ENCODE assay signal across 13 mouse cellular contexts in genomic region chr11:108928096-108928495, GRCm38 (mm10). TPM values are rescaled to one million over a fixed set of nuclear protein-coding genes. Genes with fewer than 3 reads are reported as not detected.
DNase-seq lines count a peak whose midpoint lies in the region; ATAC-seq and TF ChIP-seq lines count a peak whose summit lies in the region.
"Had no signal": no experiment of that assay in that cellular context is flagged by ENCODE, and none has a peak within 500 bp of the region (broad histone marks: within the 10 kb centered on the region; RNA-seq: fewer than 3 reads in every experiment).

No protein-coding gene starts in this region.

- H3K9ac ChIP-seq in lung, embryonic 16.5 days (ENCODE audit: low read length), result no peak overlapping the region; the same call in 1 of the 2 replicates
- no peak overlapping the region; the same call in 1 of the 2 replicates for H3K9ac ChIP-seq in forebrain, embryonic 14.5 days (ENCODE audit: low read length)
- 0 out of 2 replicates have a peak overlapping the region, but pooled peaks have one; percentile 66 for H3K9ac ChIP-seq in limb, embryonic 13.5 days
- H3K9ac ChIP-seq in neural tube, embryonic 14.5 days (replicated peaks; ENCODE audit: low read depth, low read length), result peak overlapping the region; percentile 32; the same call in 1 of the 2 replicates
- no peak overlapping the region for H3K9ac ChIP-seq in heart, adult 2 months (ENCODE audit: low read depth, low read length)

- H3K4me1 ChIP-seq in lung, embryonic 16.5 days (replicated peaks; ENCODE audit: control insufficient read depth, insufficient read depth, low read length), result peaks cover 70% of the 10 kb centered on the region
- H3K4me1 ChIP-seq in lung, adult 2 months (ENCODE audit: control insufficient read depth, insufficient read depth, low read length), result peaks cover 24% of the 10 kb centered on the region
- H3K4me1 ChIP-seq in forebrain, embryonic 14.5 days (ENCODE audit: control insufficient read depth, insufficient read depth, low read length), result peaks cover 66% of the 10 kb centered on the region
- peaks cover 91% of the 10 kb centered on the region for H3K4me1 ChIP-seq in limb, embryonic 13.5 days
- H3K4me1 ChIP-seq in neural tube, embryonic 14.5 days (ENCODE audit: control insufficient read depth, insufficient read depth, low read length), result peaks cover 75% of the 10 kb centered on the region
- H3K4me1 ChIP-seq in heart, adult 2 months (ENCODE audit: control insufficient read depth, insufficient read depth, low read length), result peaks cover 2% of the 10 kb centered on the region; the same call in 1 of the 2 replicates

- WGBS in lung, embryonic 16.5 days, result 41% methylated on average over 8 of the region's 8 CpGs
- WGBS in lung, adult 2 months, result 56% methylated on average over 8 of the region's 8 CpGs
- 19% methylated on average over 8 of the region's 8 CpGs for WGBS in forebrain, embryonic 14.5 days
- WGBS in limb, embryonic 13.5 days, result 30% methylated on average over 8 of the region's 8 CpGs
- WGBS in neural tube, embryonic 14.5 days, result 21% methylated on average over 8 of the region's 8 CpGs
- 55% methylated on average over 8 of the region's 8 CpGs for WGBS in heart, adult 2 months

- H3K27ac ChIP-seq in lung, embryonic 16.5 days (ENCODE audit: low read length), result no peak overlapping the region
- no peak overlapping the region for H3K27ac ChIP-seq in forebrain, embryonic 14.5 days (ENCODE audit: low read depth, low read length)
- H3K27ac ChIP-seq in limb, embryonic 13.5 days, result 0 out of 2 replicates have a peak overlapping the region, but pooled peaks have one; percentile 52
- no peak overlapping the region for H3K27ac ChIP-seq in neural tube, embryonic 14.5 days (ENCODE audit: low read depth, low read length)
- no peak overlapping the region for H3K27ac ChIP-seq in heart, adult 2 months

- no peak overlapping the region for H3K4me3 ChIP-seq in lung, embryonic 16.5 days (ENCODE audit: low read length)
- H3K4me3 ChIP-seq in lung, adult 2 months (replicated peaks; ENCODE audit: extremely low read depth, low read depth, low read length), result no peak overlapping the region
- 0 out of 2 replicates have a peak overlapping the region, but pooled peaks have one; percentile 5 for H3K4me3 ChIP-seq in forebrain, embryonic 14.5 days (ENCODE audit: low read depth, low read length)
- peak overlapping the region; percentile 85 for H3K4me3 ChIP-seq in limb, embryonic 13.5 days
- H3K4me3 ChIP-seq in neural tube, embryonic 14.5 days (ENCODE audit: low read depth, low read length), result no peak overlapping the region
- H3K4me3 ChIP-seq in heart, adult 2 months, result no peak overlapping the region

- no peaks in the 10 kb centered on the region for H3K9me3 ChIP-seq in lung, embryonic 16.5 days (ENCODE audit: control insufficient read depth, low read length)
- no peaks in the 10 kb centered on the region for H3K9me3 ChIP-seq in forebrain, embryonic 14.5 days (replicated peaks; ENCODE audit: control insufficient read depth, low read length)
- no peaks in the 10 kb centered on the region for H3K9me3 ChIP-seq in limb, embryonic 13.5 days
- no peaks in the 10 kb centered on the region for H3K9me3 ChIP-seq in neural tube, embryonic 14.5 days (ENCODE audit: control insufficient read depth, low read length)

- H3K36me3 ChIP-seq in lung, embryonic 16.5 days (ENCODE audit: control insufficient read depth, insufficient read depth, low read length), result peaks cover 21% of the 10 kb centered on the region
- H3K36me3 ChIP-seq in forebrain, embryonic 14.5 days (ENCODE audit: control insufficient read depth, insufficient read depth, low read length), result peaks cover 21% of the 10 kb centered on the region
- peaks cover 51% of the 10 kb centered on the region for H3K36me3 ChIP-seq in limb, embryonic 13.5 days
- peaks cover 4% of the 10 kb centered on the region; the same call in 1 of the 2 replicates for H3K36me3 ChIP-seq in neural tube, embryonic 14.5 days (ENCODE audit: control insufficient read depth, insufficient read depth, low read length)
- no peaks in the 10 kb centered on the region for H3K36me3 ChIP-seq in heart, adult 2 months (ENCODE audit: control insufficient read depth, insufficient read depth, low read length)

- no peaks in the 10 kb centered on the region for H3K27me3 ChIP-seq in lung, embryonic 16.5 days (ENCODE audit: control insufficient read depth, insufficient read depth, low read depth, low read length)
- H3K27me3 ChIP-seq in forebrain, embryonic 14.5 days (replicated peaks; ENCODE audit: control insufficient read depth, insufficient read depth, low read length), result no peaks in the 10 kb centered on the region
- no peaks in the 10 kb centered on the region for H3K27me3 ChIP-seq in limb, embryonic 13.5 days
- no peaks in the 10 kb centered on the region for H3K27me3 ChIP-seq in neural tube, embryonic 14.5 days (ENCODE audit: control insufficient read depth, insufficient read depth, low read length)
- H3K27me3 ChIP-seq in heart, adult 2 months (ENCODE audit: control insufficient read depth, insufficient read depth, low read length), result no peaks in the 10 kb centered on the region

- H3K4me2 ChIP-seq in lung, embryonic 16.5 days (ENCODE audit: low read depth, low read length), result peak overlapping the region; percentile 16; the same call in 1 of the 2 replicates
- H3K4me2 ChIP-seq in forebrain, embryonic 14.5 days (ENCODE audit: low read length), result peak overlapping the region; percentile 89
- peak overlapping the region; percentile 88 for H3K4me2 ChIP-seq in limb, embryonic 13.5 days (replicated peaks)
- peak overlapping the region; percentile 44; the same call in 1 of the 2 replicates for H3K4me2 ChIP-seq in neural tube, embryonic 14.5 days (ENCODE audit: low read depth, low read length)

- intact Hi-C loops in heart, adult 2 months (cut with DNase I), result loop anchor here (5.0 kb wide), 1 partner anchor 249 kb away; no protein-coding TSS in a partner anchor

- no peak for DNase-seq in lung, adult 2 months
- DNase-seq in forebrain, embryonic 14.5 days (ENCODE audit: low spot score), result no peak
- no peak for DNase-seq in adrenal gland, adult 2 months
- DNase-seq in heart, adult 2 months, result no peak
- DNase-seq: adrenal gland, postnatal 25 days; cerebellum, adult 8-10 months; heart, postnatal 4 days; lung, adult 18-20 months; thymus, postnatal 25 days had no signal

- TF ChIP-seq POLR2A in lung, adult 2 months (IDR thresholded peaks at IDR 0.05; ENCODE audit: borderline replicate concordance, extremely low read depth, low read depth, low read length), result no peak
- TF ChIP-seq POLR2A in heart, adult 2 months (IDR thresholded peaks at IDR 0.05; ENCODE audit: insufficient read depth, low read depth, low read length), result no peak

- TF ChIP-seq EP300 in heart, adult 2 months (IDR thresholded peaks at IDR 0.05; ENCODE audit: insufficient read depth, low read depth, low read length), result no peak

- no peaks in the 10 kb centered on the region for H3K79me2 ChIP-seq in heart, adult 2 months (replicated peaks; ENCODE audit: control insufficient read depth, insufficient read depth, low read length)

- no peak for ATAC-seq in lung, embryonic 16.5 days (ENCODE audit: low read depth)
- no peak for ATAC-seq in forebrain, embryonic 14.5 days
- no peak for ATAC-seq in limb, embryonic 13.5 days (ENCODE audit: low FRiP score, low read depth)
- no peak for ATAC-seq in neural tube, embryonic 14.5 days (ENCODE audit: low read depth)
- ATAC-seq in cerebellum, adult (ENCODE audit: insufficient number of reproducible peaks, low FRiP score, low TSS enrichment), result no peak

- TF ChIP-seq CTCF in lung, adult 2 months (IDR thresholded peaks at IDR 0.05; ENCODE audit: insufficient read depth, low read length), result no peak
- TF ChIP-seq CTCF in heart, adult 2 months (IDR thresholded peaks at IDR 0.05), result no peak

RNA-seq across cellular contexts. Expression of gene Axin2, which starts 7.9 kb away (rescaled TPM):
- polyA plus RNA-seq in lung, embryonic 16.5 days (2015; fragmentation: Nextera tagmentation; extraction: Ambion mirVana), result 7.8 and 8.5 TPM in 2 replicates
- 14.4 and 17.9 TPM in 2 replicates for polyA plus RNA-seq in lung, adult 2 months (2012; rRNA removed)
- 7.8 and 9.4 TPM in 2 replicates for polyA plus RNA-seq in forebrain, embryonic 14.5 days (2014; fragmentation: Nextera tagmentation; extraction: Ambion mirVana)
- 18.1 and 19.7 TPM in 2 replicates for polyA plus RNA-seq in limb, embryonic 13.5 days (2015; fragmentation: Nextera tagmentation; extraction: Ambion mirVana)
- polyA plus RNA-seq in neural tube, embryonic 14.5 days (2014; fragmentation: Nextera tagmentation; extraction: Ambion mirVana), result 6.6 and 9.1 TPM in 2 replicates
- 10 to 100 TPM; 28.6 to 47.1 TPM for total RNA-seq in adrenal gland, adult 2 months (2021)
- polyA plus RNA-seq in adrenal gland, adult 2 months (2012; rRNA removed), result 25.7 and 31.4 TPM in 2 replicates
- total RNA-seq in heart, adult 2 months (2021), result 1 to 10 TPM; 3.5 to 6.6 TPM
- 2.7 and 2.8 TPM in 2 replicates for polyA plus RNA-seq in heart, adult 2 months (2012; rRNA removed)

Comparison
In these comparisons a context has a peak if more than half of its experiments do, and no peak if none do; other contexts are left out.
1. H3K4me2 ChIP-seq: peak in every context shown above with its lines; median percentile 89 in forebrain, embryonic 14.5 days; 88 in limb, embryonic 13.5 days; 44 in neural tube, embryonic 14.5 days; 16 in lung, embryonic 16.5 days.
2. H3K4me3 ChIP-seq: peak in forebrain, embryonic 14.5 days (single experiment) and limb, embryonic 13.5 days (single experiment); none in lung, embryonic 16.5 days (single experiment), lung, adult 2 months (single experiment), neural tube, embryonic 14.5 days (single experiment) and heart, adult 2 months (single experiment).
3. H3K9ac ChIP-seq: peak in limb, embryonic 13.5 days (single experiment) and neural tube, embryonic 14.5 days (single experiment); none in lung, embryonic 16.5 days (single experiment), forebrain, embryonic 14.5 days (single experiment) and heart, adult 2 months (single experiment).